Mouse (Mus musculus) hematopoietic multipotent progenitor cell, adult 10-12 weeks (in vitro differentiated cells): Measurements from ENCODE around the gene Cav2. TPM values are rescaled to one million over a fixed set of nuclear protein-coding genes. Genes with fewer than 3 reads are reported as not detected.

Source experiments
- polyA plus RNA-seq: library from polyadenylated mRNA; stranded (reverse); fragments of >175 nt; gene quantifications from 2 replicates; pipeline ENCODE4 v1.2.3, GENCODE M21; 2012; ENCODE audit warnings: low replicate concordance

Cav2 gene
- 0.14 and 0.55 TPM in 2 replicates for polyA plus RNA-seq

GRCm38 (mm10) chr6:17280939-17281756 is at the start of gene Cav2:
TSS of gene Cav2 (plus strand) at chr6:17281185.

GRCm38 (mm10) chr6:17305954-17306601 is 25.1 kb downstream of the Cav2 start, which contains the start of gene Cav1:
TSS of gene Cav1 (plus strand) at chr6:17306335.

Other genes with a start within 250 kb of the Cav2 start
- 33.6 and 42.6 TPM in 2 replicates for gene Tes, start 216.0 kb upstream of the Cav2 start, polyA plus RNA-seq
- gene Cav1, start 25.1 kb downstream of the Cav2 start, polyA plus RNA-seq, result 0.40 and 2.0 TPM in 2 replicates
- 0.25 and 0.30 TPM in 2 replicates for gene Met, start 182.6 kb downstream of the Cav2 start, polyA plus RNA-seq